Mouse (Mus musculus) kidney, adult 2 months (tissue): ENCODE results near the gene Gm9857. TPM values are rescaled to one million over a fixed set of nuclear protein-coding genes. Genes with fewer than 3 reads are reported as not detected.

ENCODE experiments used
- DNase-seq: peaks from one replicate; pipeline ENCODE4 v3.0.0; 2021
- H3K27ac ChIP-seq: fragments of 200-500 bp; 2 replicates; pipeline ENCODE4 v1.5.1; 2012; ENCODE audit warnings: low read depth, low read length, control low read depth, inconsistent platforms; ENCODE audit not compliant: insufficient read depth
- H3K27me3 ChIP-seq: fragments of 200-500 bp; replicated peaks from 2 replicates; pipeline ENCODE4 v1.6.1; 2012; ENCODE audit warnings: mild to moderate bottlenecking, moderate library complexity, low read length, inconsistent platforms; ENCODE audit not compliant: control insufficient read depth, insufficient read depth
- H3K36me3 ChIP-seq: fragments of 200-500 bp; 2 replicates; pipeline ENCODE4 v1.6.1; 2012; ENCODE audit warnings: mild to moderate bottlenecking, moderate library complexity, low read length, inconsistent platforms; ENCODE audit not compliant: control insufficient read depth, insufficient read depth
- H3K4me1 ChIP-seq: fragments of 200-500 bp; 2 replicates; pipeline ENCODE4 v1.6.1; 2011; ENCODE audit warnings: low read length; ENCODE audit not compliant: control insufficient read depth, insufficient read depth
- H3K4me3 ChIP-seq: fragments of 200-500 bp; 2 replicates; pipeline ENCODE4 v1.5.1; 2011; ENCODE audit warnings: mild to moderate bottlenecking, low read depth, low read length, control low read depth; ENCODE audit not compliant: insufficient read depth
- CTCF ChIP-seq: fragments of 200-500 bp; conservative IDR thresholded peaks from 2 replicates; pipeline ENCODE4 v1.5.1; 2011; ENCODE audit warnings: low read depth, mild to moderate bottlenecking, control low read depth, low read length, moderate library complexity, mixed read lengths; ENCODE audit not compliant: insufficient read depth, insufficient read length
- POLR2A ChIP-seq: fragments of 200-500 bp; IDR thresholded peaks from one replicate; pipeline ENCODE4 v1.6.1; 2011; ENCODE audit warnings: low read depth, low read length, control low read depth
- WGBS: fragments of 180-500 bp; shearing (Covaris S2); methylation state at CpG from one replicate; pipeline ENCODE4 v1.1.7; 2018; 5-methylcytosine and 5-hydroxymethylcytosine counted together
- polyA plus RNA-seq: library from polyadenylated mRNA; depleted of rRNA; stranded (reverse); fragments of >200 nt; gene quantifications from 2 replicates; pipeline ENCODE4 v1.2.3, GENCODE M21; 2012

Gm9857 gene
- polyA plus RNA-seq, 1 experiment: 0.31 TPM

DNA sequence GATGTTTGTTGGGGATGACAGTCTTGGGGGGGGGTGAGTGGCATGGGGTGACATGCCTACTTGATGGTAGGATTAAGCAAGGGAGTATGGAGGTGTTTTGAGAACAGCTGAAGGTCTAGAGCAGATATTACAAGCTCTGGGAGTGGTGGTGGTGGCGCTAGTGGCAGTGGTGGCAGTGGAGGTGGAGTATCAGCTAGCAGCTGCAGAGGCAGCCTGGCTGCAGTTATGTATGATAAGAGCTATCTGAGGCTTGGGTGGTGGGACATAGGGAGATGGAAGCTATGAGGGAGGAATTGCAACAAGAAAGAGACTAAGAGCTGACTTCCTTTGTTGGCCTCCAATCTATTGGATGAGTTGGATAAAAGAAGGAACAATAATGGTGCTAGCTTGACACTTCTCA, 18.4 kb downstream of the Gm9857 start:
- DNase-seq: no peak
- Histone ChIP-seq H3K4me3 (no peak overlapping the region), H3K27me3 (no peaks in the 10 kb centered on the region), H3K4me1 (peaks cover 15% of the 10 kb centered on the region), H3K36me3 (no peaks in the 10 kb centered on the region), H3K27ac (no peak overlapping the region; the same call in 1 of the 2 replicates)
- TF ChIP-seq CTCF (no peak), POLR2A (no peak)
- 100% methylated on average over 1 of the region's 1 CpGs for WGBS

DNA sequence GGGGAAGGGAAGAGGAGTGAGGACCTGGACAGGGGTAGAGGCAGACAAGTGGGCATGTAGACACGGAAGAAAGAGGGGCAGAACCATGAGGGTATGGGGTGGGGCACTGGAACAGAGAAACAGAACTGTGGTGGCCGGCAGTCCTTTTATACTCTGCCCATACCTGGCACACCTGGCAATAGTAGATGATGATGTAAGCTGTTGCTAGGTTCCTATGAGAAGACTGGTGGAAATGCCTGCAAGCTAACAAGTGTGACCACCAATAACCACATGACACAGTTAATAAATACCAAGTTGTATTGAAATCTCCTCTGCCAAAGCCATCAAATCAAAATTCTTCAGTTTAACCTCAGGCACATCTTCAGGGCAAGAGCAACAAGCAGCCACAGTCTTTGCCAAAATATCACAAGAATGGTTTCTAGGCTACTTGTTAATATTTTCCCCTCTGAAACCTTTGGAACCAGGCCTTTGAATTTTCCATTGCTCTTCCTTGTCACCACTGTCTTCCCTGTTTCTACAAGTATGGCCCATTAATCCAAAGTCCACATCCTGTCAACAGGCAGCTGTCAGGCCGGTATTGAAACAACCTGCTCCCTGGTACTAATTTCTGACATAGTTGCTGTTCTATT, 19.7 kb downstream of the Gm9857 start:
- peak; percentile 90 for DNase-seq
- Histone ChIP-seq H3K4me1 (peaks cover 15% of the 10 kb centered on the region), H3K4me3 (no peak overlapping the region), H3K27me3 (no peaks in the 10 kb centered on the region), H3K27ac (peak overlapping the region; percentile 96), H3K36me3 (no peaks in the 10 kb centered on the region)
- TF ChIP-seq POLR2A: no peak
- TF ChIP-seq CTCF: no peak
- 63% methylated on average over 3 of the region's 3 CpGs for WGBS

DNA sequence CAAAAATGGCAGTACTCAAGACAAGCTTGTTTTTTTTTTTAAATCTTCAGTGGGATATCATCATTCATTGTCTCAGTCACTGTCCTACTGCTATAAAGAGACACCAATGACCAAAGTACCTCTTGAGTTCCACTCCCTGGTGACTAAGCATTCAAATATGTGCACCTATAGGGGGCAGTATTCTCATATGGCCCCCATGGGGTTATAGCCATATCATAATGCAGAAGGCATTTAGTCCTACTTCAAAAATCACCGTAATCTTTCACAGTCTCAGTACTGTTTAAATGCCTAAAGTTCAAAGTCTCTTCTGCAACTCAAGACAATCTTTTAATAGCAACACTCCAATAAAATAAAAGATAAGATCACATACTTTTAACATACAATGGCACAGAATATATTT, 21.4 kb downstream of the Gm9857 start:
- Histone ChIP-seq H3K27ac (no peak overlapping the region), H3K36me3 (no peaks in the 10 kb centered on the region), H3K4me3 (no peak overlapping the region), H3K4me1 (peaks cover 15% of the 10 kb centered on the region), H3K27me3 (no peaks in the 10 kb centered on the region)
- TF ChIP-seq POLR2A: no peak
- no peak for TF ChIP-seq CTCF
- no peak for DNase-seq
- WGBS: 70% methylated on average over 1 of the region's 1 CpGs

DNA sequence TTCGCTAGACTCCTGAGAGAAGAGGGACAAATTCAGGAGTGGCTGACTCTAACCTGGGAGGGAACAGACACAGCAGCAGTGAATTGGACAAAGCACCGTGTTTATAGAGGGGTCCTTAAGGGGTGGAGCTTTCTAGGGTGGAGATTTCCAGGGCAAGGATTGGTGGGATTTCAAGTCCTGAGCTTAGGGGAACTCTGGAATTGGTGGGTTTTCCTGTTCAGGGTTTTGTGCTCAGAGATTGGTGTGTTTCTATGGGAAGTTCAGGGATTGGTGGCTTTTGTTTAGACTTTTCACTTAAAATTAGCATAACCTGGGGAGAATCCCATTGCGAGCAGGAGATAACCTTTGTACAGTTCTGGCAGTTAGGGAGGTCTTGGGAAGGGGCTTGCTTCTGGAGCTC, 22.3 kb downstream of the Gm9857 start:
- WGBS: 66% methylated on average over 3 of the region's 3 CpGs
- Histone ChIP-seq H3K27me3 (no peaks in the 10 kb centered on the region), H3K4me3 (no peak overlapping the region), H3K27ac (no peak overlapping the region), H3K36me3 (no peaks in the 10 kb centered on the region), H3K4me1 (peaks cover 15% of the 10 kb centered on the region)
- no peak for DNase-seq
- TF ChIP-seq POLR2A: no peak
- TF ChIP-seq CTCF: no peak

DNA sequence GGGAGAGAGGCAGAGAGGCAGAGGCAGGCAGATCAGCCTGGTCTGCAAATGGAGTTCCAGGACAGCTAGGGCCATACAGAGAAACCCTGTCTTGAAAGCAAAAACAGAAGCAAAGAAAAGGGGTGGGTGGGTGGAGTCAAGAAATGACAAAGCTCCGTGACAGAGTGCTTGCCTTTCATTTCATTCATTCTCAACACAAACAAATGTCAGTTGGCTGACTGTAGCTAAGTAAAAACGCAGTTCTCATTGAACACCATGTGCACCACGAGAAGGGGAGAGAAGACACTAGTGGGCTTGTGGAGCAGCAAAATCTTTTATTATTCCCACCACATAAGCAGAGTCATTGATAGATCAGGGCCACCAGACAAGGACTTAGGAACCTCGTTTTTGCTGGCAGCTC, 23.4 kb downstream of the Gm9857 start:
- no peak for TF ChIP-seq CTCF
- TF ChIP-seq POLR2A: no peak
- H3K4me1 ChIP-seq: peaks cover 17% of the 10 kb centered on the region
- no peak for DNase-seq
- no peak overlapping the region for H3K4me3 ChIP-seq
- WGBS: 64% methylated on average over 4 of the region's 4 CpGs
- no peaks in the 10 kb centered on the region for H3K36me3 ChIP-seq
- H3K27ac ChIP-seq: no peak overlapping the region
- no peaks in the 10 kb centered on the region for H3K27me3 ChIP-seq

DNA sequence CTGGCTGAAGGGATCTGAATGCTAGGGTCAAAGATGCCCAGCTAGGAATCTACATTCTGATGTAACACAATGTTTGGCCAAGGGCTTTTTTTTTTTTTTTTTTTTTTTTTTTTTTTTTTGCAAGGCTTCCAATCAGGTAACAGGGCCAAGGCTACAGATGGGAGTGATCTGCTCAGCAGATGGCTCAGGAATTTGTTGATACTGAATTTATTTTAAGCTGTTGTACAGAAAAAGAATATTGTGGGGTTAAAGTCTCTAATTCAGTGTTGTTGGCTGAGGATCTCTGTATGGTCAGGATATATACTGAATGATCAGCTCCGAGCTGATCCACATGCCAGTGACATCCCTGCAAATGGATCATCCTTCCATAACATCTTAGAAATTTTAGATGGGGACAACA, 24.2 kb downstream of the Gm9857 start:
- 71% methylated on average over 1 of the region's 1 CpGs for WGBS

DNA sequence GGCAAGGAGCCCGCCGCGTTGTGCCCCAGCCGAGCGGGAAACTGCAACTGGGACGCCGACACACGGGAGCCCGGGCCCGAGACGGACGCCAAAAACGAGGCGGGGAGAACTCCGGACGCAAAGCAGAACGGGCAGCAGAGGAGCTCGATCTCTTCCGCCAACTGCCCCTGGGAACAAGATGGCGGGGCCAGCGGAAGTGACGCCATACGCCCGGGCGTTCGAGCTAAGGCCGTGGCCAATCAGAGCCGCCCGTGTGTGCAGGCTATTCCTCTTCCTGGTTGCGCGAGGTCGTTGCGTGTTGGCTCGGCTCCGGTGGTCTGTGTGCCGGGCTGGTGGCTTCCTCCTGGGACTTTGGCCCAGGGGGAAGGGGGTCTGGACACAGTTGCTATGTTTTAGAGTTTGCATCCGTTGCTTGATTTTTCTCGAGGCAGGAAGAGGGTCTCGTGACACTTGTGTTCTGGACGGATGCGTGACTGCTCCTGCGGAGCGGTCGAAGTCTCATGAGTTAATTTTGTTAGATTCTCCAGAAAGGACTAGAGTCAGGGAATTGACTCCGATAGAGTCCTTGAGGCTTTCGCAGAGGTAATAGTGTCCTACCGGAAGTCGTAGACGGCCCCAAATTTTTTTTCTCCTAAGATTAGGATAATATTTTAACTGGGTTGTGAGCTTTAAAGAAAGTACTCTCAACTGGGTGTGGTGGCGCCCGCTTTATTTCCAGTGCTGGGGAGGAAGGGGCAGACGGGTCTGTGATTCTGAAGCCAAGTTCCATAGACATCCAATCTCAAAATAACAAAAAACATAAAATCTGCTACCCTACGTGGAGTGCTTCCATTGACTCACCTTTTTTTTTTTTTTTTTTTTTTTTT, 28.5 kb downstream of the Gm9857 start, which contains the start of gene Prpf38b:
Gene Prpf38b, minus strand, starts transcription at position 180 of the 866 bp plus-strand sequence.
- TF ChIP-seq POLR2A (peak; percentile 62), CTCF (no peak)
- Histone ChIP-seq H3K4me1 (peaks cover 11% of the 10 kb centered on the region), H3K4me3 (peak within 1 kb of the TSS; percentile 81), H3K27me3 (no peaks in the 10 kb centered on the region), H3K27ac (peak within 1 kb of the TSS; percentile 97), H3K36me3 (peaks cover 2% of the 10 kb centered on the region)
- under 1% methylated on average over 53 of the region's 53 CpGs for WGBS
- DNase-seq: peak; percentile 97

More for the DNA sequence above, 24.2 kb downstream of the Gm9857 start:
- TF ChIP-seq POLR2A (no peak), CTCF (no peak)
- Histone ChIP-seq H3K4me3 (no peak overlapping the region), H3K4me1 (peaks cover 10% of the 10 kb centered on the region), H3K27me3 (no peaks in the 10 kb centered on the region), H3K36me3 (no peaks in the 10 kb centered on the region), H3K27ac (no peak overlapping the region)
- DNase-seq: no peak
